Mouse (Mus musculus) embryonic facial prominence, embryonic 15.5 days (tissue): ENCODE data around the gene Mettl16. TPM values are rescaled to one million over a fixed set of nuclear protein-coding genes. Genes with fewer than 3 reads are reported as not detected.

Source experiments
- ATAC-seq: fragments of 200-750 bp; cut with Nextera tagmentation; 2 replicates; pipeline ENCODE4 v1.8.0; 2017; ENCODE audit warnings: low read depth, moderate TSS enrichment; ENCODE audit not compliant: insufficient number of reproducible peaks, low FRiP score, low TSS enrichment
- H3K27ac ChIP-seq: fragments of 300-500 bp; sonication (generic); replicated peaks from 2 replicates; pipeline ENCODE4 v1.5.1; 2015; ENCODE audit warnings: mild to moderate bottlenecking, inconsistent platforms
- H3K27me3 ChIP-seq: fragments of 300-500 bp; sonication (generic); 2 replicates; pipeline ENCODE4 v1.6.1; 2015; ENCODE audit warnings: inconsistent platforms
- H3K36me3 ChIP-seq: fragments of 300-500 bp; sonication (generic); 2 replicates; pipeline ENCODE4 v1.6.1; 2015; ENCODE audit warnings: mild to moderate bottlenecking, inconsistent platforms
- H3K4me1 ChIP-seq: fragments of 300-500 bp; sonication (generic); 2 replicates; pipeline ENCODE4 v1.6.1; 2015; ENCODE audit warnings: inconsistent platforms
- H3K4me2 ChIP-seq: fragments of 300-500 bp; sonication (generic); replicated peaks from 2 replicates; pipeline ENCODE4 v1.6.1; 2015; ENCODE audit warnings: mild to moderate bottlenecking, inconsistent platforms
- H3K4me3 ChIP-seq: fragments of 300-500 bp; sonication (generic); replicated peaks from 2 replicates; pipeline ENCODE4 v1.5.1; 2015; ENCODE audit warnings: mild to moderate bottlenecking, inconsistent platforms
- H3K9ac ChIP-seq: fragments of 300-500 bp; sonication (generic); 2 replicates; pipeline ENCODE4 v1.6.1; 2015; ENCODE audit warnings: inconsistent platforms
- H3K9me3 ChIP-seq: fragments of 300-500 bp; sonication (generic); replicated peaks from 2 replicates; pipeline ENCODE4 v1.6.1; 2016; ENCODE audit warnings: inconsistent platforms
- WGBS: fragments of 180-500 bp; shearing (Covaris S2); methylation state at CpG from one replicate; pipeline ENCODE4 v1.1.7; 2015; 5-methylcytosine and 5-hydroxymethylcytosine counted together
- polyA plus RNA-seq: library from polyadenylated mRNA; unstranded; fragments of >200 nt; fragmentation: Nextera tagmentation; extraction: Ambion mirVana; gene quantifications from 2 replicates; pipeline ENCODE4 v1.2.1, GENCODE M21; 2015

Mettl16 gene
- polyA plus RNA-seq, 1 experiment from 2014 or later, result 45.8 TPM

DNA sequence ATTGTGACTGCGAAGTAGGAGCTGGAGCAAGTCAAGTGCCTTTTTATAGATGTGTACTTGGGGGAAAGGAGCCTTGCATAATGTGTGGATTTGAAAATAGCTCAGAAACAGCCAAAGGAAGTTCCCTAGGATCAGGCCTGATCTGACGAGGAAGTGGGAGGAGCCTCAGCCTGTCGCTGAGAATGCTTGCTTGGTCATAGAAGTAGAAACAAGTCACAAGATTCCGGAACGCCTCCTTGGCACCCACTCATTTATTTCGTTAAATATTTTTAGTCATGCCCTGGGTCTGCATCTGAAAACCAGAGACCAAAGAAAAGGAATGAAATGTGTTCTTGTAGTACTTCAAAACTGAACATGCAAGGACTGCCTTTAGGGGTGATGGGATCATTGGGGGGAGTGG is 68.3 kb downstream of the Mettl16 start:
- no peak overlapping the region for H3K9ac ChIP-seq
- 29% methylated on average over 6 of the region's 6 CpGs for WGBS
- H3K4me2 ChIP-seq, result peak overlapping the region; percentile 75
- H3K27ac ChIP-seq, result peak overlapping the region; percentile 96
- peaks cover 54% of the 10 kb centered on the region for H3K4me1 ChIP-seq
- no peaks in the 10 kb centered on the region for H3K9me3 ChIP-seq
- ATAC-seq, result no peak
- peak overlapping the region; percentile 57 for H3K4me3 ChIP-seq
- no peaks in the 10 kb centered on the region for H3K27me3 ChIP-seq
- peaks cover 27% of the 10 kb centered on the region; the same call in 1 of the 2 replicates for H3K36me3 ChIP-seq

DNA sequence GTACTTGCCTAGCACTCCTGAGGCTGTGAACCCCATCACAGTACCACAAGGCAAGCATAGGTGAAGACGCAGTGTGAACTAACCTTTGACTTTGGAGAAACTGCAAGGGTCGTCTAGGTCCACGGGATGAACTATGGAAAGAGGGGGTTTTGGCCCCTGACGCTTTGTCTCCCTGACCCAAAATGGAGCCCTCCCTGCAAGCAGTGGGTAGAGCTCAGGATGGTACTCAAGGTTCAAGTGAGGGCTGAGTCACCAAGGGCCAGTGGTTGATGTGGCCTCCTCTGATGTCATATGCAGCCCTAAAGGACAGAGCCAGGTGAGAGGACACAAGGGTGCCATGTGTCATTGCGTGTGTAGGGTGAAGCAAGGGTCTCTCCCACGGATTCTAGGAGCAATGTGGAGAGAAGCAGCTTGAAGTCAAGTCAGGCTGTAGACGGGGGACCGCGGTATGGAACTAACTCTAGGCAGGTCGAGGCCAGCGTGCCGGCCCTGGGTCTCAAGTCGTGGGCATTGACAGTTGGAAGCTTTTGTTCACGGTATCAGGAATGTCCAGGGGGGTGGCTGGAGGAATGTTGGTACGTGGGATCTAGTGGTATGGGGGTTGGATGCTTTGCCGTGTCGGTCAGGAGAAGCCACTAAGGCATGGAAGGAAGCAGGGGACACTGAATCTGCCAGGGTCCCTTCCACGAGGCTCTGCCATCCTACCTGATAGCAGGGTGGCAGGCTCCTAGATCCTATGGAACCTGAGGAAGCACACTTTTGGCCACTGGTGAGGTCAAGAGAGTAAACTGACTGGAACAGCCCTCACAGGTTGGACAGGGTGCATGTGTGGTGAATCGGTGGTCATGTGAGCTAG is 69.5 kb downstream of the Mettl16 start:
- ATAC-seq, result no peak
- Histone ChIP-seq H3K9me3 (no peaks in the 10 kb centered on the region), H3K9ac (no peak overlapping the region), H3K4me1 (peaks cover 45% of the 10 kb centered on the region), H3K27ac (no peak overlapping the region), H3K27me3 (no peaks in the 10 kb centered on the region), H3K36me3 (peaks cover 38% of the 10 kb centered on the region; the same call in 1 of the 2 replicates), H3K4me3 (no peak overlapping the region), H3K4me2 (no peak overlapping the region)
- WGBS, result 90% methylated on average over 19 of the region's 19 CpGs

- H3K4me1 ChIP-seq, result peaks cover 41% of the 10 kb centered on the region
- no peaks in the 10 kb centered on the region for H3K27me3 ChIP-seq
- no peak for ATAC-seq
- H3K9ac ChIP-seq, result no peak overlapping the region
- peaks cover 43% of the 10 kb centered on the region for H3K36me3 ChIP-seq
- no peak overlapping the region for H3K4me3 ChIP-seq
- no peaks in the 10 kb centered on the region for H3K9me3 ChIP-seq
- 88% methylated on average over 8 of the region's 8 CpGs for WGBS
- no peak overlapping the region for H3K27ac ChIP-seq
- H3K4me2 ChIP-seq, result no peak overlapping the region
Measured at GRCm38 (mm10) chr11:74840739-74841138, 70.1 kb downstream of the Mettl16 start.

DNA sequence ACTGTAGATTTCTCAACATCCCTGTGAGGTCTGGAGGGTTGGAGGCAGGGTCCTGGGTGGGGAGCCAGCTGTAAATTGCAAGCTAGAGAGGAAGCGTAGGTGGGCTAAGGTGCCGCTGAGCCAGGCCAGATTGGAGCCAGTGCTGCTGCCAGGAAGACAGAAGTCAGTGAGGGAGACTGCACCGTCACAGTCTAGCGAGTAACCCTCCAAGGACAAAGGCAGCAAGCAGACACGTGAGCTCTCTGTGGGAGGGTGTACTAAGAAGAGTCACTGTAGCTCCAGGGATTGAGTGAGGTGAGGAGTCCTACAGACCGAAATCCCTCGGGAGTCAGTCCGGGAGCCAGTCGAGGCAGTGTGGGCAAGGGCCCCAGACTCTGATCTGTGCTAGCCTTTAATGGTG is 70.7 kb downstream of the Mettl16 start:
- Histone ChIP-seq H3K4me2 (no peak overlapping the region), H3K36me3 (peaks cover 44% of the 10 kb centered on the region), H3K4me1 (peaks cover 35% of the 10 kb centered on the region), H3K4me3 (no peak overlapping the region), H3K27ac (no peak overlapping the region), H3K27me3 (no peaks in the 10 kb centered on the region), H3K9me3 (no peaks in the 10 kb centered on the region), H3K9ac (no peak overlapping the region)
- no peak for ATAC-seq
- 82% methylated on average over 9 of the region's 9 CpGs for WGBS

DNA sequence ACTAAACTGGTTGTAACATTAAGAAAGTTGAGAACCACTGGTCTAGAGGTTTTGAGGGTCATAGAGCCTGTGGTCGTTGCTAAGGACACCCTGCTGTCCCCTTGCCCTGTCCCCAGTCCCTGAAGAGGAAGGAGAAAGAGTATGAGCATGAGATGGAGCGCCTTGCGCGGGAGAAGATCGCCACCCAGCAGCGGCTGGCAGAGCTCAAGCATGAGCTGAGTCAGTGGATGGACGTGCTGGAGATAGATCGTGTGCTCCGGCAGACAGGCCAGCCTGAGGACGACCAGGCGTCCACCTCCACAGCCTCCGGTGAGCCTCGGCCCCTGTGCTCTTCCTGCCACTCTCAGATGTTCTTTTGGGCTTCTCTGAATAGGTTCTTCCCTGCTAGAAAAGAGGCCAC is 71.4 kb downstream of the Mettl16 start:
- Histone ChIP-seq H3K9me3 (no peaks in the 10 kb centered on the region), H3K36me3 (peaks cover 44% of the 10 kb centered on the region), H3K27me3 (no peaks in the 10 kb centered on the region), H3K27ac (no peak overlapping the region), H3K4me3 (no peak overlapping the region), H3K9ac (no peak overlapping the region), H3K4me1 (peaks cover 28% of the 10 kb centered on the region), H3K4me2 (no peak overlapping the region)
- ATAC-seq, result no peak
- 90% methylated on average over 13 of the region's 13 CpGs for WGBS

DNA sequence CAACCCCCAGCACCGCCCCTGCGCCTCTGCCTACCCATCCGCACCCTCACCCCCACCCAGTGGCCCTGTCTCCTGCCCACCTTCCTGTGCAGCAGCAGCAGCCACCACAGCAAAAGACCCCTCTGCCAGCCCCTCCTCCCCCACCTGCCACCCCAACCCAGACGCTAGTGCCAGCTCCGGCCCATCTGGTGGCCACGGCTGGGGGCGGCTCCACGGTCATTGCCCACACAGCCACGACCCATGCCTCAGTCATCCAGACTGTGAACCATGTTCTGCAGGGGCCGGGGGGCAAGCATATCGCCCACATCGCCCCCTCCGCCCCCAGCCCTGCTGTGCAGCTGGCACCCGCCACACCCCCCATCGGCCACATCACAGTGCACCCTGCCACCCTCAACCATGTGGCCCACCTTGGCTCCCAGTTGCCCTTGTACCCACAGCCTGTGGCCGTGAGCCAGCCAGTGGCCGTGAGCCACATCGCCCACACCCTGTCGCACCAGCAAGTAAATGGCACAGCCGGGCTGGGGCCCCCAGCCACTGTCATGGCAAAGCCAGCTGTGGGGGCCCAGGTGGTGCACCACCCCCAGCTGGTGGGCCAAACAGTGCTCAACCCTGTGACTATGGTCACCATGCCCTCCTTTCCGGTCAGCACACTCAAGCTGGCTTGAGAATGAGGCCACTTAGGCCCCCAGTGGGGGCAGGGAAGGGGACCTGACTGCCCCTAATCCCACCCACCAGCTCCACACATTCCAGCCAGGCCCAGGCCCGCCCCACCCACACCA is 72.2 kb downstream of the Mettl16 start:
- peaks cover 23% of the 10 kb centered on the region for H3K4me1 ChIP-seq

DNA sequence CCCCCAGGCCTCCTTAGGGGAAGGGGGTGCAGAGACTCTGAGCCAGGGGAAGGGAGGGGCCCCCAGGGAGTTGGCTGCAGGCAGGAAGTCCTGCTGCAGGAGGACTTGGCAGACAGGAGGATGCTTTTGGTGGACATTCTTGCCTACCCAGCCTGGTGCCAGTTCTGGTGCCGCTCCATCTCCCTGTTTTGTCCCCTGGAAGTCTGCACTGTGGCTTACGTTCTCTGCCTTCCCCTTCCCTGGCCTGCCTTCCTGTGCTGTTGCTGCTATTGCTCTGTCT is 72.7 kb downstream of the Mettl16 start:
- 83% methylated on average over 2 of the region's 2 CpGs for WGBS
- Histone ChIP-seq H3K36me3 (peaks cover 44% of the 10 kb centered on the region), H3K4me1 (peaks cover 28% of the 10 kb centered on the region), H3K27ac (peak overlapping the region; percentile 25; the same call in 1 of the 2 replicates), H3K4me3 (no peak overlapping the region), H3K27me3 (no peaks in the 10 kb centered on the region), H3K9me3 (no peaks in the 10 kb centered on the region), H3K4me2 (no peak overlapping the region), H3K9ac (no peak overlapping the region)
- no peak for ATAC-seq

More for the DNA sequence above, 72.2 kb downstream of the Mettl16 start:
- Histone ChIP-seq H3K9ac (no peak overlapping the region), H3K27me3 (no peaks in the 10 kb centered on the region), H3K4me3 (no peak overlapping the region), H3K27ac (peak overlapping the region; percentile 25; the same call in 1 of the 2 replicates), H3K36me3 (peaks cover 44% of the 10 kb centered on the region), H3K9me3 (no peaks in the 10 kb centered on the region), H3K4me2 (no peak overlapping the region)
- 87% methylated on average over 22 of the region's 22 CpGs for WGBS
- no peak for ATAC-seq

GRCm38 (mm10) chr11:74843761-74844160 is 73.1 kb downstream of the Mettl16 start:
- H3K9ac ChIP-seq, result no peak overlapping the region

DNA sequence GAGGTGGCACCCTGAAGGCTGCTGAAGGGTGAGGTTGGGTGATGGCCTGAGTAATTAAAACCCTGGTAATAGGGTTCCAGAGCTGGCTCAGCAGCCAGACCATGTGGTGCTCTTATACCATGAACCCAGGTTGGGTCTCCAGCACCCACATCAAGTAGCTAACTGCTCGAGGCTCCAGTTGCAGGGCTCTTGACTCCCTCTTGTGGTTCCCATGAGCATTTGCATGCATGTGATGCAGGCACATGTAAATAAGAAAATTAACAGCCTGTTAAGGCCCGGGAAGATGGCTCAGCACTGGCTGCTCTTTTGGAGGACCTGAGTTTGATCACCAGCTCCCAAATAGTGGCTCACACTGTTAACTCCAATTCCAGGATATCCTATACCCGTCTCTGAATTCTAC is 75.2 kb downstream of the Mettl16 start:
- no peak overlapping the region for H3K4me2 ChIP-seq
- no peaks in the 10 kb centered on the region for H3K9me3 ChIP-seq
- H3K36me3 ChIP-seq, result peaks cover 36% of the 10 kb centered on the region
- peaks cover 20% of the 10 kb centered on the region for H3K4me1 ChIP-seq
- H3K27ac ChIP-seq, result no peak overlapping the region
- H3K4me3 ChIP-seq, result no peak overlapping the region
- H3K27me3 ChIP-seq, result no peaks in the 10 kb centered on the region
- 64% methylated on average over 3 of the region's 3 CpGs for WGBS
- H3K9ac ChIP-seq, result no peak overlapping the region
- ATAC-seq, result no peak

More at GRCm38 (mm10) chr11:74843761-74844160, 73.1 kb downstream of the Mettl16 start:
- 56% methylated on average over 5 of the region's 5 CpGs for WGBS
- H3K4me2 ChIP-seq, result no peak overlapping the region
- H3K4me1 ChIP-seq, result peaks cover 28% of the 10 kb centered on the region
- no peaks in the 10 kb centered on the region for H3K27me3 ChIP-seq
- H3K27ac ChIP-seq, result peak overlapping the region; percentile 25; the same call in 1 of the 2 replicates
- peaks cover 44% of the 10 kb centered on the region for H3K36me3 ChIP-seq
- ATAC-seq, result no peak
- H3K4me3 ChIP-seq, result no peak overlapping the region
- no peaks in the 10 kb centered on the region for H3K9me3 ChIP-seq

DNA sequence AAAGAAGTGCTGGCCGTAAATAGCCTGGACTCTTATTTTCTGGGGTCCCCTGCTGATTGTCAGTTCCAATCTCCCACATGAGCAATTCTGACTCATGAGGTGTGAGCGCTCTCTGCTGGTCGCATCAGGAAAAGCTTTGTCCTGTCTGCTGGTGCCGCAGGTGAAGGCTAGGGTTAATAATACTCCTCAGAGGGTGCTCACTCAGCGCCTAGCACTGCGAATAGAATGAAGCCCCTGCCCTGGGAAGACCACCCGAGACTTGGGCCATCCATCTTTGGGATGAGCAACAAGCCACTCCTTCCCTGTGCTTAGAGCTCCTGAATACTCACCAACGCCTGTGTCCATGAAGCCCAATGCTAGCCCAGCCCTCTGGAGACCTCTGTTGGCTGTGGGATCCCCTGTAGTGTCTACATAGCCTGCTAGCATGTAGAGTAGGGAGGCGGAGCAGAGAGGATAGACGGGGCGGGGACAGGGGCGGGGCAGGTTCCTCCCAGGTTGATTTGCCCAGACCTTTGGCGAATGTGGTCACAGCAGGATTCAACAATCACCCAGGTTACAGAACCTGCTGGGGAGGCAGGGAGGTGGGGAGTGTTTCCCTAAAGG is 77.4 kb downstream of the Mettl16 start:
- no peak overlapping the region for H3K4me3 ChIP-seq
- H3K4me2 ChIP-seq, result 0 out of 2 replicates have a peak overlapping the region, but pooled peaks have one; percentile 15
- peak; percentile 43; the same call in 1 of the 2 replicates for ATAC-seq
- no peaks in the 10 kb centered on the region for H3K9me3 ChIP-seq
- 0 out of 2 replicates have a peak overlapping the region, but pooled peaks have one; percentile 39 for H3K27ac ChIP-seq
- H3K36me3 ChIP-seq, result peaks cover 26% of the 10 kb centered on the region
- no peak overlapping the region for H3K9ac ChIP-seq
- peaks cover 15% of the 10 kb centered on the region for H3K4me1 ChIP-seq
- 5% methylated on average over 13 of the region's 13 CpGs for WGBS
- H3K27me3 ChIP-seq, result no peaks in the 10 kb centered on the region

DNA sequence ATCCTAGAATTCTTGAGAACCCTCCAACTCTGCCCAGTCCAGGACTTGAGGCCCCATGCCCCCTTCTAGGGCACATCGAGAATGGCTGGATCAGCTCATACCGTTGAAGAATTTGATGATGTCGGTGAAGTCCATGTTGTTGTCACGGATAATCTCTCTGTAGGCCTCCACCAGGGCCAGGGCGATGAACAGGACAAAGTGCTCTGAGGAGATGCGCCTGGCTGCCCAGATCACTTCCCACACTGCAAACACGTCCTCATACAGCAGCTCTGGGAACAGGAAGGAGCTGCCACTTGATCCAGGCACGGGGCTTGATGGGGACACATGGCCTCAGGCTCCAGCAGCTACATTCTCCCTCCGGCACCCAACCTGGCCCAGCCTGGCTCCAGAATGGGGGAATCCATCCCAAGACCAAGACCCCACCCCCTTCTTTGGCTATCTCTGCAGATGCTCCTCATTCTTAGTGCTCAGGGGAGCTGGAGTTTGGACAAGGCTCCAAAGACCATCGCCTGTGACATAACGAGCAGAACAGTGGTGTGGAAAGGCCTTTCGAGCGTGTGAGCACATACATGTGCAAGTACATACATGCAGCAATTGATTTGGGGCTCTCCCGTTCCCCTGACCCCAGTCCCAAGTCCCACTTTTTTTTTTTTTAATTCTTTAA is 80.5 kb downstream of the Mettl16 start:
- 69% methylated on average over 14 of the region's 14 CpGs for WGBS
- ATAC-seq, result no peak
- no peaks in the 10 kb centered on the region for H3K9me3 ChIP-seq
- H3K4me2 ChIP-seq, result no peak overlapping the region
- H3K27ac ChIP-seq, result no peak overlapping the region
- peaks cover 9% of the 10 kb centered on the region for H3K36me3 ChIP-seq
- H3K27me3 ChIP-seq, result no peaks in the 10 kb centered on the region
- no peak overlapping the region for H3K4me3 ChIP-seq
- peaks cover 8% of the 10 kb centered on the region for H3K4me1 ChIP-seq
- no peak overlapping the region for H3K9ac ChIP-seq
